Mouse (Mus musculus): ENCODE data around the gene Rassf3. TPM values are rescaled to one million over a fixed set of nuclear protein-coding genes. Genes with fewer than 3 reads are reported as not detected.

The Rassf3 gene
- total RNA-seq, 2 experiments from 2014 or later = 53.4 to 54.4 TPM

- DNase-seq = peak; percentile 94
Measured at GRCm38 (mm10) chr10:121364801-121365564, 111.2 kb downstream of the Rassf3 start, which contains the start of gene Gns. Gene Gns, plus strand, starts transcription at chr10:121365090.

- no peak for DNase-seq
Measured at GRCm38 (mm10) chr10:121364306-121364705, 111.8 kb downstream of the Rassf3 start.

- no peak for DNase-seq
Measured at GRCm38 (mm10) chr10:121363201-121363600, 112.9 kb downstream of the Rassf3 start.

- no peak for DNase-seq
Measured at GRCm38 (mm10) chr10:121360358-121360757, 115.8 kb downstream of the Rassf3 start.

Other genes with a start within 250 kb of the Rassf3 start
- gene Tbc1d30, start 125.1 kb downstream of the Rassf3 start, total RNA-seq (2021) = under 1 TPM; 0.86 to 0.87 TPM
- 10 to 100 TPM; 43.5 to 57.5 TPM for gene Gns, start 111.3 kb downstream of the Rassf3 start, total RNA-seq (2021)
- gene Tbk1, start 110.4 kb upstream of the Rassf3 start, total RNA-seq (2021) = 10 to 100 TPM; 14.6 to 20.7 TPM
- 10 to 100 TPM; 29.4 to 38.0 TPM for gene Xpot, start 150.0 kb upstream of the Rassf3 start, total RNA-seq (2021)
- not detected for gene D930020B18Rik, start 165.2 kb upstream of the Rassf3 start, total RNA-seq (2021)